Mouse (Mus musculus): Measurements from ENCODE around the gene Styk1.
"Not testable (repeated sequence)": the region's sequence is repeated elsewhere in the genome, so short reads cannot be mapped to it uniquely, and the experiment has no call there.

Styk1 gene

GRCm38 (mm10) chr6:131292991-131293788, 60.2 kb downstream of the Styk1 start, which contains the start of gene Magohb:
TSS of gene Magohb (minus strand) at chr6:131293244.
- DNase-seq (ENCODE audit: low read depth, low spot score) = peak; percentile 54

DNA sequence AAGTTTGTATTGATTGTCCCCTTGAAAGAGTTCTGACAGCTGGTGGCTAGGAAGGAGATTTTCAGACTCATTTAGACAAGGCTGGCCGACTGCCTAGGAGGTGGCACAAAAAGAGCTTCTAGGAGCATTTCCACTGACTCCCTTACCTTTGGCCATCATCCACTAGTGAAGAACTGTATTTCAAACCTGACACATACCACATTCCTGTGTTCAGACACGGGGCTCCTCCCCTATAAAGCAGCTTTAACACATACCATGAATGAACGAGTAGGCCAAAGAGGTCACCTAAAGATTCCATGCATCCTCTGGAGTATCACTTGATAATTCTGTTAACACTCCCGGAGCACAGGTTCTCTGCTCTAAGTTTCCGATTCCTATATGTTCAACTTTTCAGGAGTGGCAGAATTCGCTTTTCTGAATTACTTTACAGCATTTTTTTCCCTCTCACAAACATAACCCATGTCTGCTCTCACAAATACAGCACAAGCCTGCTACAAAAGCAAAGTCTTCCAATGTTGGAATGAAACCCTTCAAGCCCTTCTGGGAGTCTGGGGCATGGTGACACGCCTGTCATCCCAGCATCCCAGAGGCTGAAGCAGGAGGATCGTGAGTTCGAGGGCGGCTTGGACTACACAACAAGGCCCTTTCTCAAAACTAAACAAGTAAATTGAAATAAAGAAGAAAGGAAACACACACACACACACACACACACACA, 61.0 kb downstream of the Styk1 start:
- DNase-seq (ENCODE audit: low read depth, low spot score) = no peak

GRCm38 (mm10) chr6:131290430-131290829, 63.0 kb downstream of the Styk1 start:
- peak; percentile 22 for DNase-seq (ENCODE audit: low read depth, low spot score)

- not testable (repeated sequence) for DNase-seq (ENCODE audit: low read depth, low spot score)
These were observed 75.2 kb downstream of the Styk1 start for GRCm38 (mm10) chr6:131278160-131278559.

DNA sequence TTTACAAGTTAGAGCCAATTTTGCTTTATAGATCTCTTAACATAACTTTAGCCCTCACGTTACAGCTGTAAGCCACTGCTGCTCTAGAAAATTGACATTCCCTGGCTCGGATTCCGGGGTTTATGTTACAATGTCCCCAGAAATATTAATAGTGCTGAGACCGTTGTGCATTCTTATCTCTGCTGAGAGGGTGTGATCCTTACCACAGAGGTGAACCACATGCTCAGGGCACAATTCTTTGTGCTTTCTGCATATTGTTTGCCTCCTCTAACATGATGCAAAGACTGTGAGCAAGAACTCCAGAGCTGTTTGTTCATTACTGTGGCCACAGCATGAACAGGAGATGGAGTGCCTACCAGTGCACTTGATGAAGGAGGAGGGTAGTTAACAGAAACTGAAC, 76.7 kb downstream of the Styk1 start:
- DNase-seq (ENCODE audit: low read depth, low spot score) = no peak

DNA sequence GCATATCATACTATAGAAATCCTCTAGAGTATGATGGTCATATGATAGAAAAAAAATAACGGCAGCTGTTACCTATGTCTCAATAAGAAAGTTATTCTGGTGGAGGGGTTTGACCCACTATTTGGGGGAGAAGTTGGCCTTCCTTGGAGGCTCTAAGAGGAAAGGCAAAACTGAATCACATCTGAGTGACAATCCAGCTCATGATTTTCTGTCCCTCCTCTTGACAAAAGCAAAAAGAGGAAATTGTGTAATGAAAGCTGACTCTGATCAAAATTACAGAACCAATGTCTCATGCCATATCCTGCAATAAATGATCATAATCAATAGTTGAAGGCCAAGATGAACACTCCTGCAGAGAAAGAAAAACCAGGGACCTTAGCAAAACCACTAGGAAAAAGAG, 81.1 kb downstream of the Styk1 start:
- DNase-seq (ENCODE audit: low read depth, low spot score) = no peak

GRCm38 (mm10) chr6:131270312-131270711, 83.1 kb downstream of the Styk1 start:
- no peak for DNase-seq (ENCODE audit: low read depth, low spot score)

DNA sequence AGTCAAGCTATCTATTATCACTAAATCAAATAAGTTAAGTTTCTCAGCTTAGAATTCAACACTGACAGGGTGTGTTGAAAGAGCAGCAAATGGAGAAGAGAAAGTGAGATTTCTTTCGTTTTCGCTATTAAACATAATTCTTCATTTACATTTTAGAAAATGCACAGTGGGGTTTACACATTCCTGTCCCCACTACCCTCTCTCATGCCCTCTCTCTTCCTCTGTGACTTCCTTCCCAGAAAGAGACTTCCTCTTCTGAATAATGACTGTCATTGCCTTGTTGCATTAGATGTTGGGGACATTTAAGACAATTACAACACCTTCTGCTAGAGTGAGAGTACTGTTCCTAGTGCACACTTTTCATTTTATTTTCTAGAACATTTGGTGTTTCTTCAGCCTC, 83.8 kb downstream of the Styk1 start:
- DNase-seq (ENCODE audit: low read depth, low spot score) = no peak

GRCm38 (mm10) chr6:131264175-131264574, 89.2 kb downstream of the Styk1 start:
- DNase-seq (ENCODE audit: low read depth, low spot score) = no peak

DNA sequence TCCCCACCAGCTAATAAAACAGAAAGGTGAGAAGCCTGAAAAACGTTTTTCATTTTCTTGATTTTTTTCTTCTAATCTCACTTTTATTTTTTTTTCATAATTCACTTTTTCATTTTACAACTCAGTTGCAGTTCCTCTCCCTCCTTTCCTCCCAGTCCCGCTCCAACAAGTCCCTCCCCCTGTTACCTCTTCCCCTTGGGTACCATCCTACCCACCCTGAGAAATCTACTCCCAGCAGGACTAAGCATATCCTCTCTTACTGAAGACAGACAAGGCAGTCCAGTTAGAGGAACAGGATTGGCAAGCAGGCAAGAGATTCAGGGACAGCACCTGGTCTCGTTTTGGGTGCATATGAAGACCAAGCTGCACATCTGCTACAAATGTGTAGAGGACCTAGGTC, 90.6 kb downstream of the Styk1 start:
- no peak for DNase-seq (ENCODE audit: low read depth, low spot score)

DNA sequence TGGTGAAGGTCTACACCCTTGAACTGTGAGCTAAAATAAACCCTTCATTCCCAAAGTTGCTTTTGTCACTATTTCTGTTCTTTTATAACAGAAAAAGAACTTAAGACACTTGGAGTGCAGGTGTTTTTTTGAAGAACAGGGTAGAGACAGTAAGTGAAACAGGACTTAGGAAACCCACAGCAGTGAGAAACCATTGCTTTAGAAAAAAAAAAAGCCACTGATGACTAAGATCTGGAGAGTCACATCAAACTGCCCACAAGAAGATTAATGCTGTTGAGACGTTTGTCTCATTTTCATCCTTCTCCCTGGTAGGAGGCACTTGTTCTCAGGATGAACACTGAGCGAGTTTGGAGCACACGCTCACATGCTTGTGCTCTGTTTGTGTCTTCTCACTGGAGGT, 91.4 kb downstream of the Styk1 start:
- no peak for DNase-seq (ENCODE audit: low read depth, low spot score)
